Mouse (Mus musculus): Measurements from ENCODE around the gene Fam208b. TPM values are rescaled to one million over a fixed set of nuclear protein-coding genes. Genes with fewer than 3 reads are reported as not detected.

The Fam208b gene
- total and polyA plus RNA-seq, 3 experiments = 12.5 to 28.1 (median 26.4) TPM

DNA sequence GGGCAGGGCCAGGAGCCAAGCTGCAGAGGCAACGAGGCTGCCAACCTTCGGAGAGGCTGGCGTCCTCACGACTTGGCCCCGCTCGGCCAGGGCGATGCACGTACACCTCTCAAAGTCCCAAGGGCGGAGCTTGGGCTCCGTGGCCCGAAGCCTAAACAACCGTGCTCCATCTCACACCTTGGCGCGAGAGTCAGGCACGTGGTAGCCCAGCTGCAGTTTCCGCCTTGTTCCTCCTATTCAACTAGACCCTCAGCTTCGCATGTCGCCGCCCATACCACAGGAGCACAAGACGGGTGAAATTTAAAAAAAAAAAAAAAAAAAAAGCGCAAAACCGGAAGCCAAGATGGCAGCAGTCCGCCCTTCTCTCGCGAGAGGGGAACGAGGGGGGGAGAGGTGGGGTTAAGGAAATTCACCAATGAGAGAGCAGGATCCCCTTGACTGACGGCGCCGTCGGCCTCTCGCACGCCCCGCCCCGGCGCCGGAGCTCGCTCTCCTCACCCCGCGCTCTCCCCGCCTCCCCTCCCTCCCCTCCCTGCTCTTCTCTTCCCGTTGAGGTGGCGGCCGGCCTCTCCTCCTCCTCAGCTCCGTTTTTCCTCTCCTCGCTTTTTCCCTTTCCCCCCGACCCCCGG is 73.2 kb downstream of the Fam208b start, which contains the start of gene Gdi2 (continued):
- TF ChIP-seq PAX5 (IDR thresholded peaks at IDR 0.05; ENCODE audit: low read length) (no peak), MAX (IDR thresholded peaks at IDR 0.05; ENCODE audit: low read length) (peak; percentile 99), RCOR1 (conservative IDR thresholded peaks at IDR 0.05; ENCODE audit: low read depth, low read length) (no peak), MYC (IDR thresholded peaks at IDR 0.05; ENCODE audit: low read depth, low read length) (peak; percentile 91), E2F4 (IDR thresholded peaks at IDR 0.05; ENCODE audit: insufficient replicate concordance, low read depth, low read length) (0 out of 2 replicates have a peak, but pooled peaks have one; percentile 70), MAFK (IDR thresholded peaks at IDR 0.05; ENCODE audit: insufficient replicate concordance, low read length) (no peak), ZNF384 (IDR thresholded peaks at IDR 0.05; ENCODE audit: low read depth, low read length) (peak; percentile 100), ZMIZ1 (IDR thresholded peaks at IDR 0.05; ENCODE audit: low read depth, low read length) (peak; percentile 36; the same call in 1 of the 2 replicates), ZKSCAN1 (IDR thresholded peaks at IDR 0.05; ENCODE audit: borderline replicate concordance, low read depth, low read length) (peak; percentile 7; the same call in 1 of the 2 replicates), POLR2A (IDR thresholded peaks at IDR 0.05; ENCODE audit: low read depth, low read length) (peak; percentile 71), NRF1 (IDR thresholded peaks at IDR 0.05; ENCODE audit: low read depth, low read length) (0 out of 2 replicates have a peak, but pooled peaks have one; percentile 26), MAZ (IDR thresholded peaks at IDR 0.05; ENCODE audit: low read depth, low read length) (peak; percentile 97), GABPA (IDR thresholded peaks at IDR 0.05; ENCODE audit: insufficient replicate concordance, low read depth, low read length) (no peak), JUN (IDR thresholded peaks at IDR 0.05; ENCODE audit: insufficient read depth, low read depth, low read length) (no peak), IRF4 (IDR thresholded peaks at IDR 0.05; ENCODE audit: low read depth, low read length) (peak; percentile 64), NELFE (IDR thresholded peaks at IDR 0.05; ENCODE audit: low read depth, low read length) (peak; percentile 77), JUND (conservative IDR thresholded peaks at IDR 0.05; ENCODE audit: low read depth, low read length) (no peak)

GRCm38 (mm10) chr13:3534146-3534545 is 76.8 kb downstream of the Fam208b start:
- peaks cover 5% of the 10 kb centered on the region for H3K9me3 ChIP-seq (replicated peaks; ENCODE audit: low read length)
- TF ChIP-seq NELFE (IDR thresholded peaks at IDR 0.05; ENCODE audit: low read depth, low read length) (no peak), BHLHE40 (IDR thresholded peaks at IDR 0.05; ENCODE audit: low read depth, low read length) (no peak), SMC3 (IDR thresholded peaks at IDR 0.05; ENCODE audit: low read depth, low read length) (no peak), EP300 (IDR thresholded peaks at IDR 0.05; ENCODE audit: low read length) (no peak), NRF1 (IDR thresholded peaks at IDR 0.05; ENCODE audit: low read depth, low read length) (no peak), HCFC1 (IDR thresholded peaks at IDR 0.05; ENCODE audit: low read depth, low read length) (no peak), GABPA (IDR thresholded peaks at IDR 0.05; ENCODE audit: insufficient replicate concordance, low read depth, low read length) (no peak)
- no peaks in the 10 kb centered on the region for H3K27me3 ChIP-seq (replicated peaks)
- in situ Hi-C loops (cut with MboI; ENCODE audit: low pct_ligation_motif_present, low pct_unique_long_range_greater_than_20kb, low sequenced_read_pairs) = loop anchor here (25.0 kb wide), 1 partner anchor 122 kb away; no protein-coding TSS in a partner anchor
- no peak overlapping the region for H3K9ac ChIP-seq (ENCODE audit: insufficient read depth, low read depth)
- no peak overlapping the region for H3K27ac ChIP-seq (ENCODE audit: insufficient read depth, low read depth)
- H3K4me3 ChIP-seq (replicated peaks in 1 of 3; ENCODE audit: low read depth in 2 of 3, low read length in 2 of 3, poor library complexity in 1 of 3) = no peak overlapping the region
- H3K4me1 ChIP-seq (ENCODE audit: control insufficient read depth in 1 of 2, insufficient read depth in 2 of 2) = peaks cover under 1 to 8% of the 10 kb centered on the region in 2 experiments; a peak in 2 of 4 replicates
- H3K4me2 ChIP-seq (ENCODE audit: insufficient read depth, low read depth, poor library complexity, severe bottlenecking) = no peak overlapping the region
- H3K79me2 ChIP-seq (replicated peaks; ENCODE audit: control insufficient read depth, extremely low read depth, insufficient read depth, poor library complexity, severe bottlenecking) = peaks cover 12% of the 10 kb centered on the region
- dilution Hi-C loops (cut with MboI; ENCODE audit: extremely low pct_ligation_motif_present, extremely low pct_unique_long_range_greater_than_20kb, low sequenced_read_pairs) = no loop called here
- no peak for DNase-seq (ENCODE audit: extremely low read depth)
- no peaks in the 10 kb centered on the region for H3K36me3 ChIP-seq (replicated peaks in 1 of 2; ENCODE audit: control insufficient read depth in 1 of 2, insufficient read depth in 1 of 2, low read length in 1 of 2)

All from CH12.LX (cell line).